Mouse (Mus musculus): ENCODE results near the gene Mfsd9.

- TF ChIP-seq CTCF (conservative IDR thresholded peaks at IDR 0.05; ENCODE audit: insufficient read depth, insufficient read length, low read depth, low read length) = no peak
- no peak for TF ChIP-seq POLR2A (IDR thresholded peaks at IDR 0.05; ENCODE audit: low read depth, low read length)
Observed at GRCm38 (mm10) chr1:40824517-40824916, 34.0 kb upstream of the Mfsd9 start.

Measured in kidney, adult 2 months (tissue).